Comparison of ENCODE assay signal across 10 mouse cellular contexts in the genomic region with DNA sequence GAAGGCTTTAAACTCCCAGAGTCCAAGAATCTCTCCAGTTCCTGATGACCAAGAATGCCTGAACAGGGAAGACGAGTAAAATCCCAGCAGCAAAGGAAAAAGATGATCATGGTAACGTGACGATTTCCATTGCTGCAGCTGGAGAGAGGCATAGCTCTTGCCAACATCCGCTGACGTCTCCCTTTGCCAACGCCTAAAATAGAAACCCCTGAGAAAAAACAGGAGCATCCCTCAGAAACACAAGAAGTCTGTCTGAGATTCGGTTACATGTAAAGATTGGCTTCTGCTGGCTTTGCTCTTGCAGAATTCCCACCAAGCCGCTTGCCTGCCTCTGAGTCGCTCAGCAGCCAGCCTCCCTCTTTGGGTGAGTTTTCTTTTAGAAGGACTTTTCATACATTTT.
DNase-seq lines count a peak whose midpoint lies in the region.
"Had no signal": no experiment of that assay in that cellular context is flagged by ENCODE, and none has a peak within 500 bp of the region (broad histone marks: within the 10 kb centered on the region; RNA-seq: fewer than 3 reads in every experiment).

No protein-coding gene starts in this region.

- WGBS in limb, embryonic 10.5 days, result 83% methylated on average over 9 of the region's 9 CpGs

- no peak overlapping the region for H3K27ac ChIP-seq in limb, embryonic 10.5 days
- H3K27ac ChIP-seq: limb, embryonic 12.5 days; midbrain, embryonic 12.5 days had no signal

- intact Hi-C loops in left cerebral cortex, postnatal 4 days (cut with DNase I), result no loop called here
- intact Hi-C loops in heart, postnatal 36 days (cut with DNase I), result no loop called here

- no peaks in the 10 kb centered on the region for H3K4me1 ChIP-seq in limb, embryonic 10.5 days
- H3K4me1 ChIP-seq: limb, embryonic 12.5 days; midbrain, embryonic 12.5 days had no signal

- no peaks in the 10 kb centered on the region for H3K9me3 ChIP-seq in limb, embryonic 10.5 days (replicated peaks)
- H3K9me3 ChIP-seq: G1E; limb, embryonic 12.5 days; midbrain, embryonic 12.5 days had no signal

- H3K36me3 ChIP-seq in limb, embryonic 10.5 days, result no peaks in the 10 kb centered on the region
- H3K36me3 ChIP-seq: G1E; limb, embryonic 12.5 days; midbrain, embryonic 12.5 days had no signal

- H3K4me3 ChIP-seq in limb, embryonic 10.5 days, result no peak overlapping the region
- H3K4me3 ChIP-seq: limb, embryonic 12.5 days; midbrain, embryonic 12.5 days had no signal

- DNase-seq in left cerebral cortex, adult 11 months (ENCODE audit: low spot score), result peak; percentile 6
- no peak for DNase-seq in left cerebral cortex, postnatal 4 days
- DNase-seq in frontal cortex, postnatal 10 days (ENCODE audit: low spot score in 2 of 2), result peak; percentile 7 to 21
- DNase-seq in heart, postnatal 36 days, result peak; percentile 1 to 3
- peak; percentile 3 to 6 for DNase-seq in right cerebral cortex, postnatal 36 days (ENCODE audit: low spot score in 2 of 2)
- DNase-seq in spleen, adult 18-20 months, result no peak
- DNase-seq in limb, embryonic 10.5 days (ENCODE audit: low spot score), result no peak

- no peaks in the 10 kb centered on the region for H3K27me3 ChIP-seq in limb, embryonic 10.5 days (ENCODE audit: low read depth, poor library complexity, severe bottlenecking)
- H3K27me3 ChIP-seq: limb, embryonic 12.5 days; midbrain, embryonic 12.5 days had no signal

Comparison
In these comparisons a context has a peak if more than half of its experiments do, and no peak if none do; other contexts are left out.
1. DNase-seq: peak in left cerebral cortex, adult 11 months (single experiment), frontal cortex, postnatal 10 days (2 of 2), heart, postnatal 36 days (2 of 2) and right cerebral cortex, postnatal 36 days (2 of 2); none in left cerebral cortex, postnatal 4 days (single experiment), spleen, adult 18-20 months (0 of 2) and limb, embryonic 10.5 days (single experiment).